Mouse (Mus musculus) gastrocnemius, adult 8-10 months (tissue): ENCODE data around the gene 4933424G06Rik. TPM values are rescaled to one million over a fixed set of nuclear protein-coding genes. Genes with fewer than 3 reads are reported as not detected.

Source experiments
- DNase-seq, 2 experiments: peaks; one replicate each; pipeline ENCODE4 v3.0.0; 2022; ENCODE audit warnings: low spot score in 2 of 2
- total RNA-seq, 4 experiments: library from RNA; stranded (reverse); gene quantifications; 2 replicates each; pipeline ENCODE4 v1.2.4; 2022

The 4933424G06Rik gene
- total RNA-seq, 4 experiments from 2014 or later: 0.65 to 0.75 (median 0.70) TPM; not detected in 1

DNA sequence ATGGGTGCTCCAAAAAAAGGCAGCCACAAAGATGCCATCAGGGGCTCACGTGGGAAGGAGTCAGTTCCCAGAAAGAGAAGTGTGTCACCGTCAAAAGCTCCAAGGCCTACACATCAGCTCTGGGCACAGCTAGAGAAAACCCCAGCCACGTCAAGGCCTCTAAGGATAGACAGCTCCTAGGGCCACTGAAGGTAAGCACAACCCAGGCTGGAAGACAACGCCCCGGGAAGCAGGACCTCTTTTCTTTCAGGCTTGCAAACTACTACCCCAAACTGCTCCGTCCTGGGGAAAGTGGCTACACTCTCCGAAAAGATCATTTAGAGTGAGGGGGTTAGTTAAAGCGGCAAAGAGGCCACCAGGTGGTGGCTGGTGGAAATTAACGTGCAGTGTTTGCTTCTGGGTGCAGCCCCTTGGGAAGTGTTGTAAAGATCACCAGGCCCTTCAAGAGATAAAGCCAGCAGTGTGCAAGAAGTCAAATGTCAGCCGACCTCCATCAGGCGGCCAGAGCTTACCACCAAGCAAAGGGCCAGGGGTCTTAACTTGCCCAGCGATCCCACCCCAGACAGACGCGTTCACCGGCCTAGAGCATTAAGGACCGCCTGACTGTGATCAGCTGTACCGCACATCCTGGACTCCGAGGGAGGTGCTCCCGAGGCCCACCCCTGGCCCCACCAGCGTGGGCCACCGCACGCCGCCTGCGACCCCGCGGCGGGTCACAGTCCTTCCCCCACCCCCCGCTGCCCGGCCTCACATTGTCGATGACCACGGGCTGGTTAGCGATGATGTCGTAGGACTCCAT is 695 bp upstream of the 4933424G06Rik start:
- peak in 1 of 2 experiments; percentile 12 for DNase-seq

DNA sequence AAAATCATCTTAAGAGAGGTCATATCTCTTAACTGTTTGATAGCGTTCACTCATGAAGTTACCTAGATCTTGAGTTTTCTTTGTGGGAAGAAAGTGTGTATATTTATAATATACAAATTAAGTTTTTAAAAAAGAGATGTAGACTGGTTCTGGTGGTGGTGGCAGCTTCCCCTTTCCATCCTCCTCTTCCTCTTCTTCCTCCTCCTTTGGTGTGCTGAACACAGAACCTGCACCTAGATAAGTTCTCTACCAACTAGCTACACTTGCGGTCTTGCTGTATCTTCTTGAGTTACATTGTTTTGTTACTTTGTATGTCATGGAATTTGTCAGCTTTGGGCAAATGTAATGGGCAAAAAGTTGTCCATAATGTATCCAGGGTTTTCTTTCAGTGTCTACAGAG is 1.2 kb downstream of the 4933424G06Rik start:
- DNase-seq: no peak

DNA sequence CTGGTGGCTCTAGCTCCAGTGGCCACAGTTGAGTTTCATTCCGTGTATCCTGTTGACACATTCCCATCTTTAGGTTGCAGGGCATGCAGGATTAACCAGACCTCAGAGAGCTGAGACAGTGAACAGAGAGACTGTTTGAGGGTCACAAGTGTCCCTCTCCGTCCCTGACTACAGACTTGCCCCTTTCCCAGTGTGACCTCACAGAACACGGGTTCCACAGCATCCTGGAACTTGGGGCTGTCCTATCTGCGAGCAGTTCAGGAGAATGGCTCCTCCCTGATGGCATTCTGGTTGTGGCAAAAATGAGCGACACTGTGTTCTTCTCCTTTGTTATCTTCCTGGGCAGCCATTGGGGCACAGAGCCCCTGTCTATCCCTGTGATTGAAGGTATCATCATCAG is 4.4 kb downstream of the 4933424G06Rik start, which contains the start of gene Actr1b:
Gene Actr1b (minus strand): TSS at position 112 of the 400 bp plus-strand sequence.
- DNase-seq: no peak

DNA sequence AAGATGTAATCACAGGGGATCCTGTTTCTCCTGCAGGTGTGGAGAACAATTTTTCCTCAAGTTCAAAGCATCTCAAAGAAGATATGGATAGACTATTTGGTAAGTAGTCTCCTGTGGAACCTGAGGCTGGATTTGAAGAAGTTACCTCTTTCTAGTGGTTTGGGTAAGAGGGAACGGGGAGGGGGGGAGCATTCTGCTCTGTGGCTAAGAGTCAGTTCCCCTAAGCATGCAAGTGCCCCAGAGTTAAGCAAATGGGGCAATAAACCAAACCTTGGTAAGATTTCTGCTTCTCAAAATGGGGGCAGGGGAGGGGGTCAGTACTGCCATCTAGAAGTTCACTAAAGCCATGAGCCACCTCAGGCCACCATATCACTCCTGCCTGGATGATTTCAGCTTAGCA is 8.8 kb downstream of the 4933424G06Rik start:
- no peak for DNase-seq

DNA sequence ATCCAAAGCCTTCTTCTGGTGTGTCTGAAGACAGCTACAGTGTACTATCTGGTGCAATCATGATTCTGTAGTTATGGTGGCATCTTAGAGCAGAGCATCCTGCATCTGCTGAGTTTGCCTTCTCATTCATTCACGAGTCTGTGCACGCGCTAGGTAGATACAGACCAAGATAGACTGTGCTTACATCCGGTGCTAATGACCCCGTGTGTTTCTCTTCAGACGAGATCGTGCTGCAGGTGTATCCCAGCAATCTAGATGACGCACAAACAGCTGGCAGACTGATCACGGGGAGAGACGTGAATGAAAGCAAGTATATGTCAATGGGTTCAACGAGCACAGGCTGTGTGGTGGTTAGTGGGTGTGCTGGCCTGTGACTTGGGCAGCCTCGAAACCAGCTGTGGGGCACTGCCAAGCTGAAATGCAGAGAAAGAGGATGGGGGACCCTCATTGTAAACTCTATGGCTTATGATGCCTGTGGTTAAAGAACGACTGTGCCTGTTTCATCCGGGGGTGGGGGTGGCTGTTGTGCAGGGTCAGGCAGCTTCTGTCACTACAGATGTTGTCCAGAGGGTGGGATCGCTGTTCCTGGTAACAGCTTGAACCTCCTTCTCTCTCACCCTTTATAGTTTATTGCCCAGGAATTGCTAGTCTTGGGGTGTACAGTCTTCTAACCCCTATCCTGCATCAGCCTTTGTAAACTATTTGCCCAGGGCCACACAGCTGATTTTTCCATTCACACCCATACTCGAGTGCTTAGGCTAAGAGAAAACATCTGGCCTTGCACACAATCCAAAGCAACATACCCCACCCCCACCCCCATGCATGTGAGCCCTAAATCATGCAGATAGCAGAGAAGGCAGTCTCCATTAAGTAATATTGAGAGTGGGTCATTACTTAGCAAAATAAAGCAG is 13.5 kb downstream of the 4933424G06Rik start:
- DNase-seq: no peak

DNA sequence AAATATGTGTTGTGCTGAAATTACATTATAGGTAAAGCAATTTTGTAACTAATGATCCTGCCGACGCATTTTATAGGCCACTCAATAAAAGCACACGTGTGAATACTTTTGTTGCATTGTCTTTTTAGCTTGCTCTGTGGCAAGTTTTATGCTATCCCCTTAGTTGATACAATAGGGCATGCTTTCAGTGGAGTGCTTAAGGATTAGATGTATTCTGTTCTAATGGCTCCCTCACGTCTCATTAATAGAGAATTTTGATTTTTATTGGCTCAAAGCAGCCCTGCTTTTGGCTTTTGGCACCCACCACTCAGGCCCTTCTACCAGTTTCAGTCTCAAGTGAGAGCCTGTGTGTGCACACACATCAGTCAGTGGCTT is 14.1 kb downstream of the 4933424G06Rik start:
- DNase-seq: no peak

DNA sequence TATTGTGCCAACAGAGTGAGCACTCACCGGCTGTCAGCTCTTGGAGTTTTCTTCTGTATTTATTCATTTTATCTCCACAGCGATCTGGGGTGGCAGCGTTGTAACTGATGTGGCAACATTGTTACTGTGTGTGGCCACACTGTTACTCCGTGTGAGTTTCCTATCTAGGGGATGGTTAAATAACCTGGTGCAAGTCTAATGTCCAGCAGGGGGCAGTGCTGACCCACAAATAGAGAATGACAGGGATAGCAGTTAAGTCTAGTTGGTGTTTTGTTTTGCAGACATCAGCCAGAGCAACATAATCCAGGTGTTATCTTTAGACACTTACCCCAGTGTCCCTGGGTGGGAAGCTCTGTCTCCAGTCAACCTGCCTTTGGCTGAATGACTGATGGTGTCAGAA is 27.4 kb downstream of the 4933424G06Rik start:
- peak; percentile 81 to 85 for DNase-seq

DNA sequence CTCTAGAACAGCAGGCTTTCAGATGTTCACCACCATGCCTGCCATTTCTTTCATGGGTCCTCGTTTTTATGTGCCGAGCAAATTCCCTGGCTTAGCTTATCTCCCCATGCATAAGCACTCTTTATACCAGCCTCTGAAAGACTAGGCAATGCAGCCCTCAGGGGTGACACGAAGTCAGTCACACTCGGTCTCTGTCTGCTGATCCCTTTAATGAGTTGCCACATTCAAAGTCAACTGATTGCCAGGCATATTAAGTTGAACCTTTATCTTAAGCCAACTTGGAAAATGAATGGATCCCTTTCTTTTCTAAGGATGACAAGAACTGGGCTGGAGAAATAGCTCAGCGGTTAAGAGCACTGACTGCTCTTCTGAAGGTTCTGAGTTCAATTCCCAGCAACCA is 29.3 kb downstream of the 4933424G06Rik start:
- DNase-seq: no peak

DNA sequence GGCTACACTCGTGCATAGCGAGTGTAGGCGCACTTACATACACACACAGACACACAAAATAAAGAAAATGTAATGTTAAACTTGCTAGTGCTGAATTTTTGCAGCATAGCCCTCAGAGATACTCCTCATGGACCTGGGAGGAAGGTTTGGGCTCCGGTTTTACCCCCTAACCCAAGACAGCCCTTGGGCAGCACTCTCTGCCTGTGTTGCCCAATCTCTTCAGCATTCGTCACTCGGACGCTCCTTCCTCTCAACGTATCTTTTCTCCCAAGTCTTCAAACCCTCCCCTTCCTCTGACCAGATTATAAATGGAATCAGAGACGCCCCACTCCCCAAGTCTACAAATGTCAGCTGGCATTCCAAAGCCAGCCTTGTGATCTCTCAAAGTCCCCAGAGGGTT is 33.1 kb downstream of the 4933424G06Rik start:
- no peak for DNase-seq

DNA sequence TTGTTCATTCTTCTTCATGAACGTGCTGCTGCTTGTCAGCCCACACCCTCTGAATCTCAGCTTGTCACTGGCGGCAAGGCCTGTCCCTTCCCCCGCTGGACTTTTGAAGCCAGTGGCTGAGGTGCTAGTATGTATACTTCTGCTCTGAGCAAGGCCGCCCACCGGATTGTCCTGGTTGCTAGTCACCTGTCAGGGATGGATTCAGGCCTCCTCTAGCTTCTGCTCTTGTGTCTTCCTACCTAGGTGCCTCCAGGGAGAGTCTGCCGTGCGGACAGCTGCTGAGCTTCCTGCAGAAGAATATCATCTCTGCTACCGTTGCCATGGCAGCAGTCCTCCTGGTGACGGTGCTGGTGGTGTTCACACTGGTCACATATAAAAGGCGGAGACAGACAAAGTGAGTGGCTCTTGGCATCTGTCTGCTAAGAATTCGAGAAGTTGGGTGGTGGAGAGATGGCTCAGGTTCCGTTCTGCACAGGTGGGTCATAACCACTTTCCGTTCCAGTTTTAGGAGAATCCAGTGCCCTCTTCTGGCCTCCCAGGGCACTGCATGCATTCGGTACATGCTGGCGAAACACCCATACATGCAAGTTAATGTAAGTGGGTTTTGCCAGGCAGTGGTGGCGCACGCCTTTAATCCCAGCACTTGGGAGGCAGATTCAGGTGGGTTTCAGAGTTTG is 34.5 kb downstream of the 4933424G06Rik start:
- peak; percentile 42 to 49 for DNase-seq

DNA sequence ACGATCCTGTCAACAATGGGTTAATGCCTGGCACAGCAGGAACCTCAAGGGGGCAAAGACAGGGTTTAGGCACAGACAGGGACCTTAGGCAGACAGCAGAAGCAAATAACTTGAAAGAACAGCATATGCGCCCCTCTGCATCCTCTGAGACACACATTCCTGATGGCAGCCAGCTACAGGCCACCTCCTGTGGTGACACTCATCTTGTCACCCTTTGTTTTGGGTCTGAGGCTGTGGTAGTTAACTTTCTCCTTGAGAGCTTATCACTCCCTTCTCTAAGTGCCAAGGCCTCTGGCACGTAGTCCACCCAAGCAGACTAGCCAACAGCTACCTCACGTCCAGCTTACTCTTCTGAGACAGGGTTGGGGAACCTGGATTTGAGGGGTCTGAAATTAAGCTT is 35.7 kb downstream of the 4933424G06Rik start:
- no peak for DNase-seq

DNA sequence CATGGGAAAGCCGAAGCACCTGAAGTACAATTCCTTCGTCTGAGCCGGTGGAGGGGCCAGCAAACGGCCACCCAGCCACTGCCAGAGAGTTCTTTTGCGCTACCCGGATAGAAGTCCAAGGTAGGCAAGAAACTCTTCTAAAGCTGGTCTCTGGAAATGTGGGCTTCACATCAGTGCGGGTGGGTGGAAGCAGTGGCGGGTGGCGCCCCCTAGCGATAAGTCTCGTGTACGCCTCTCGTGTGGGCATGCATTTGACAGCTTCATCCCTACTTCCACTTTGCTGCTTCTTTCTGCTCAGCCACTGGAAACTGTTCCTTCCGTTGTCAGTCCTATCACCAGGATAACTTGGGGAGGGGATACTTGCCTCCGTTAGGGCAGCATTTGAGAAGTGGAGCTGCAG is 36.5 kb downstream of the 4933424G06Rik start:
- no peak for DNase-seq

DNA sequence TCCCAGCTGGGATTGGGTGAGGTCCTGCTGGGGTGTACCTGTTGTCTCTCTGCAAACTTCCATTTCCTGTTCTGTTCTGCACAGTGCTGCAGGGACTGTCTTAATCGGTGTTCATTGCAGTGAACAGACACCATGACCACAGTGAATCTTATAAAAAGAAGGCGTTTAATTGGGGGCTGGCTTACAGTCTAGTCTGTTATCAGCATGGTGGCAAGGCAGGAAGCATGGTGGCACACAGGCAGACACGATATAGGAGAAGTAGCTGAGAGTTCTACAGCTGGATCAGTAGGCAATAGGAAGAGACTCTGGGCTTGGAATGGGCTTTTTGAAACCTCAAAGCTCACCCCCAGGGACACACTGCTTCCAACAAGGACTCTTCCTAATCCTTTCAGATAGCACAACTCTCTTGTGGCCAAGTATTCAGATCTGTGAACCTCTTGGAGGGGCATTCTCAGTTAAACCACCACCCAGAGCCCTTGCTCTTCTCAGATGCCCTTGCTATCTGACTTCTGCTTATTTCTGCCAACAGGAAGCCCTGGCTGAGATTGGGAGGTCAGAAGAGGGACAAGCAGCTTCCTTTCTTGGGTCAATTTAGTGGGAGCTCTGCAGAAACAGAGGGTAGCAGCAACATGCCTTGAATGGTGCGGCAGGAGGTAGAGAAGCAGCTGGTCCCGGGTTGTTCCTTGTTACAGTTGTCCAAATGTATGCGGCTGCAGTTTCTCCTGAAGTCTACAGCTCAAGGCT is 44.2 kb downstream of the 4933424G06Rik start:
- DNase-seq: no peak

DNA sequence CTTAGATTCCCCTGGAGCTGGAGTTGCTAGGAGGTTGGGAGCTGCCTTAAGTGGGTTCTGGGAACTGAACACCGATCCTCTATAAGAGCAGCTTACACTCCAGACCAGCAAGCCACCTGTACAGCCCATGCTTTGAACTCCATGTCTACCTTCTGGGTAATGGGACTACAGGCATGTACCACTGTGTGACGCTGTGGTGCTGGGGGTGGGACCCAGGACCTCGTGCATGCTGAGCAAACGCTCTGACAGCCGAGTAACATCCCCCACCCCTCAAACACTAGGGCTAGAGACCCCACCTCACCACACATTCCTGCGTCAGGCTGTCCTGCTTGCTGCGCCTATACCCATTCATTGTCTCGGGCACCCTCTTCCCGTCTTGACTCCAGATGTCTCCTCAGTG is 48.6 kb downstream of the 4933424G06Rik start:
- DNase-seq: no peak

DNA sequence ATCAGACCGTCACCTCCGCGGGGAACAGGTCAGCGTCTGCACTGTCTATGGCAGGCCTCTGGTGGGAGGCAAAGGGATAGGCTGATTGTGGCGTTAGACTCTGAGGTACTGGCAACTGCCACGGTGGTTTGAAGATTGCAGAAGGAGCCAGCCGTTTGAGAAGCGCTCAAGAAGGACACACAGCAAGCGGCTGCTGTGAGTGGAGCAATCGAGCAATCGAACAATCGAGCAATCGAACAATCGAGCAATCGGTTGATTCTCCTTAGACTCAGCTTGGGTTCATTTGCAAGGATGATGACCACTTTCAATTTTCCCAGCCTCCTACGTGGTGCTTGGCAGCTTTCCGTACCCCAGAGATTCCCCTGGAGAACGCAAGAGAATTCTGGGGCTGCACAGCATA is 49.1 kb downstream of the 4933424G06Rik start:
- no peak for DNase-seq

DNA sequence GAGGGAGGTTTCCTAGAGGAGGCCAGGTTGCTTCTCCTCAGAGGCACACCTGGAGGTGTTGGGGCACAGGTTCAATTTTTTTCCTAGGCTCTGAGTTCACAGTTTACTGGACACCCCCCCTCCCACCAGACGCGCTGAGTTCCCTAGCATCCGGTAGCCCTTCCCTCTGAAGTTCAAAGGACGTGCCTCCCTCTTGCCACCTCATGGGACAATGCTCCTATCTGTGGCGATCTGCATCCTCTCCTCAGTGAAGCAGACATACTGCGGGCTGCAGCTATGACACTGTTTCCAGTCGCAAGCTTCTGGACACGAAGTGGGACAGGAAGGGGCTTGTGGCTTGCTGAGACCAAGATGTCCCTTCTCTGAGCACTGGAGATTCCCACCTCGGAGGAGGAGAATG is 50.5 kb downstream of the 4933424G06Rik start:
- DNase-seq: no peak

DNA sequence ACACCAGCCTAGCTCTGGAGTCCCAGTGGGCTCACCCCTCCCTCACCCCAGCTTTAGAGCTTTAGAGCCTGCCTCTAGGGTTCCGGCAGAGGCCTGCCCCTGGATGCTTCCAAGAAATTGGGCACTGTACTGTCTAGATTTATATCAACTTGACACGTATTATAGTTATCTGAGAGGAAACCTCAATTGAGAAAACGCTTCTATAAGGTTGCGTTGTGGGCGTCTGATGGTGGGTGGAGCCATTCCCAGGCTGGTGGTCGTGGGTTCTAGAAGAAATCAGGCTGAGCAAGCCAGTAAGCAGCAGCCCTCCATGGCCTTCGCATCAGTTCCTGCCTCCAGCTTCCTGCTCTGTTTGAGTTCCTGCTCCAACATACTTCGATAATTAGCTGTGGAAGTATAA is 51.1 kb downstream of the 4933424G06Rik start:
- no peak for DNase-seq

DNA sequence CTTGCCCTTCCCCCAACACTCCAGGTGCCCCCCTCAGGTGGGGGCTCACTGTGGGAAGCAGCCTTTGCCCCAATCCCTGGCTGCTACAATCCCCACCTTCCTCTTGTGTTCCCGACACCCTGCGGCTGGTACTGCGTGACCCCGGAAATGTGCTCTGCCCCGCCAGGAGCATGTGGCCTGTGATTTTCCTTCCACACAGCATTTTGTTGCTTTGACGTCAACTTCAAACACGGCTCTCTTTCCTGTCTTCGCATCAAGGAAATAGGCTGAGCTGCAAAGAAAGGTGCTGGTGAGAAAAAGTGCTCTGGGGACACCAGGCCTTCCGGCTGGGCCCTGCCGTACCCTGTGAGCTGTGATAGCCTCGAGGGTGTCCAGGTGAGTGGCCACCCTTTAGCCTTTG is 51.6 kb downstream of the 4933424G06Rik start, which contains the start of gene Zap70:
Gene Zap70 (plus strand): TSS at position 231 of the 400 bp plus-strand sequence.
- no peak for DNase-seq

DNA sequence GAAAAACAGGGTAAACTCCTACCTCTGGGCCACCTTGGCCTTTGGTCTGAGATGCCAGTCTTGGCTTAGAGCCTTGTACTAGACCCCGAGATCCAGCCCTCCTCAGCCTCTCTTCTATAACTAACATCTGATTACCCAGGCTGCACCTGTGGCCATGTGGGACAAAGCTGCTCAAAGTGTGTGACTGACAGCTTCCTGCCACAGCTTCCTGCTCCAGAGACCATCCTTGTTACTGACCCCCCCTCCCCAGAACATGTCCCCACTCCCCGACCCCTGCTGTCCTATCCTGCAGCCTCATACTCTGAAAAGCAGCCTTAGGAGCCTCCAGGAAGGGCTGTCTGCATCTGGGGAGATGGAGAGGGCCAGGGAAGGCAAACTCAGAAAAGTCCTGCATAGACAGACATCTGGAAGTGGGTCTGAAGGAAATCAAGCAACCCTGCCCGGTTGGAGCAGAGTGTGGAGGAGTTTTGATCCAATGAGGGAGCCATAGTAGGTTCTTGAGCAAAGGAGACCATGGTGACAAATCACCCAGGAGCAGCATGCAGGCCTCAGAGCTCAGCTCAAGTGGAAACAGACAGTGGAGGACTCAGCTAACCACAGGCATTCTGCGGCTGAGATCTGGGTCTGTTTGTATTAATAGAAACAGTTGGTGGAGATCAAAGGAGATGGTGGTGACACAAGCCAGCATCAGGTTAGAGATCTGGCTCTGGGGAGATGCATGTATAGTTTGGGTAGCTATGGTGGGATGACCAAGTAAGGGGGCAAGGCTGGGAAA is 56.7 kb downstream of the 4933424G06Rik start:
- no peak for DNase-seq

DNA sequence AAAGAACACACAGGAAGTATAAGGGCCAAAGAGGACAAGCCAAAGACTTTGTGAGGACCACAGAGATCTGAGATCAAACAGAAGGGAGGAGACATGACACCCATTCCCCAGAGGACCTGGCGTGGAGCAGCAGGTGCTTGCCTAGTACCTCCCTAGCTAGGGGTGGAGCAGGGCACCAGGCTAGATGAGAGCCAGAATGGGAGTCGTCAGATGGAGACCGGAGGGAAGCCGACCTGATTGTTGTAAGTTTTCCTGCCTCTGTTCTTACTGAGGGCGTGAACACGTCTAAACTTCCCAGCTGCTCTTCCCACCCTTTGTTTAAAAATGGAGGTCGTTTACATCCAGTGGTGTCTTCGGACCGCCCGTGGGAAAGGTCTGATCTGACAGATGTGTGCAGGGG is 57.4 kb downstream of the 4933424G06Rik start:
- no peak for DNase-seq
